Mouse (Mus musculus) embryonic stem cell, embryonic (primary cell): ENCODE data around the gene Fbxo44.

ENCODE experiments used
- CTCF ChIA-PET, 4 experiments: fragments of 300-600 bp in 2 of 4; fragments of 350-600 bp in 2 of 4; sonication (Branson Sonifier 250); formaldehyde crosslinking; loops; one replicate each; lab custom pipeline; 2022; ENCODE audit warnings: inconsistent platforms in 2 of 4; lab: Charles Lee
- POLR2A ChIA-PET, 4 experiments: fragments of 300-600 bp in 2 of 4; fragments of 350-600 bp in 2 of 4; sonication (Branson Sonifier 250); formaldehyde crosslinking; loops; one replicate each; lab custom pipeline; 2022; ENCODE audit warnings: antibody characterized with exemption in 4 of 4, inconsistent platforms in 1 of 4; lab: Charles Lee

Gene Fbxo44

DNA sequence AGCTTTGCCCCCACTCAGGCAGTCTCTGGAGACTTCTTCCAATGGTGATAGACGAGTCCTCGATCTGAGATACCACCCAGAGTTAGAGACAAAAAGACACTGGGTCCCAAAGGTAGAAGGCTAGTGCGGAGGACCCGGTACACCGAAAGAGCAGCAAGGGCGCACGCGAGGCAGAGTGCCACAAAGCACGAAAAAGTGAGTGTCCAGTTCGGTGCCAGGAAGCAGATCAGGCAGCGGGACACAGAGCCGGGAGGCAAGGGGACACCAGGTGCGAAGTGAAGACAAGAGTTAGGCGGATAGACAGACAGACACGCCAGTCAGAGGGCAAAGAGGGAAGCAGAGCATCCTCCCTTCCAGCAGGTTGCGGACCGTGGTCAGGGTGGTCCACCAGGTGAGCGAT, 30.1 kb downstream of the Fbxo44 start, which contains the start of gene Mad2l2:
Gene Mad2l2, plus strand, starts transcription at position 252 of the 400 bp plus-strand sequence.
- ChIA-PET POLR2A (interaction anchor here (0.8 to 2.3 kb wide), 10 partner anchors 9 to 38 kb away, joined by 3 to 15 read pairs (median 5); partner anchors contain the start of genes Fbxo6 (in 2 of the 4), Fbxo2 (in 1 of the 4) and Fbxo44 (in 1 of the 4)), CTCF (interaction anchor here in 3 of 4 experiments (0.5 to 3.8 kb wide), 12 partner anchors 10 to 158 kb away, joined by 3 to 22 read pairs (median 4); partner anchors contain the start of genes Fbxo6 (in 3 of the 3) and Disp3 (in 1 of the 3))

GRCm38 (mm10) chr4:148128672-148129071, 31.6 kb downstream of the Fbxo44 start:
- CTCF ChIA-PET: interaction anchor here in 3 of 4 experiments (0.6 to 3.8 kb wide), 6 partner anchors 10 to 14 kb away, joined by 3 to 17 read pairs (median 5); no protein-coding TSS in a partner anchor
- POLR2A ChIA-PET: interaction anchor here in 1 of 4 experiments (1.3 to 2.1 kb wide), 2 partner anchors 23 to 25 kb away, joined by 4 to 8 read pairs; partner anchors contain the start of gene Fbxo6

GRCm38 (mm10) chr4:148128241-148128640, 32.0 kb downstream of the Fbxo44 start:
- ChIA-PET CTCF (interaction anchor here in 2 of 4 experiments (0.9 to 2.3 kb wide), 4 partner anchors 9 to 15 kb away, joined by 3 to 7 read pairs (median 5); no protein-coding TSS in a partner anchor), POLR2A (interaction anchor here in 1 of 4 experiments (1.3 kb wide), 1 partner anchor 26 kb away, joined by 4 read pairs; no protein-coding TSS in a partner anchor)

DNA sequence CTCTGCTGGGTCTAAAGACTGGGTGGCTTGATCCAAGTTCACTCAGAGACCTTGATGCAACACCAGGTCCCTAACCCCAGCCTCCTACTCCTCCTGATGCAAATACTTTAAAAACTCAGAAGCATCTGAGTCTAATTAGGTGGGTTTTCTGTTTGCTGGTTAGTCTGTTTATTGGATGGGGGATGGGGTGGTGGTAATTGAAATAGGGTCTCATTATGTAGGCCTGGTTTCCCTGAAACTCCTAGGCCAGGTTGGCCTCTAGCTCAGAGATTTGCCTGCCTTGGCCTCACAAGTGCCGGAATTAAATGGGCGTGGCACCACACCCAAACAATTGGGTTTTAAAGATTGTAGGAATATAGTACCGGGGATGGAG, 37.6 kb downstream of the Fbxo44 start:
- ChIA-PET CTCF (interaction anchor here in 1 of 4 experiments (0.7 to 2.1 kb wide), 8 partner anchors 9 to 468 kb away, joined by 3 to 7 read pairs (median 4); partner anchors contain the start of gene Srm), POLR2A (interaction anchor here in 3 of 4 experiments (0.6 to 2.1 kb wide), 10 partner anchors 10 to 158 kb away, joined by 3 to 9 read pairs (median 4); partner anchors contain the start of genes Fbxo2 (in 2 of the 3), Fbxo44 (in 2 of the 3) and Fbxo6 (in 2 of the 3))

DNA sequence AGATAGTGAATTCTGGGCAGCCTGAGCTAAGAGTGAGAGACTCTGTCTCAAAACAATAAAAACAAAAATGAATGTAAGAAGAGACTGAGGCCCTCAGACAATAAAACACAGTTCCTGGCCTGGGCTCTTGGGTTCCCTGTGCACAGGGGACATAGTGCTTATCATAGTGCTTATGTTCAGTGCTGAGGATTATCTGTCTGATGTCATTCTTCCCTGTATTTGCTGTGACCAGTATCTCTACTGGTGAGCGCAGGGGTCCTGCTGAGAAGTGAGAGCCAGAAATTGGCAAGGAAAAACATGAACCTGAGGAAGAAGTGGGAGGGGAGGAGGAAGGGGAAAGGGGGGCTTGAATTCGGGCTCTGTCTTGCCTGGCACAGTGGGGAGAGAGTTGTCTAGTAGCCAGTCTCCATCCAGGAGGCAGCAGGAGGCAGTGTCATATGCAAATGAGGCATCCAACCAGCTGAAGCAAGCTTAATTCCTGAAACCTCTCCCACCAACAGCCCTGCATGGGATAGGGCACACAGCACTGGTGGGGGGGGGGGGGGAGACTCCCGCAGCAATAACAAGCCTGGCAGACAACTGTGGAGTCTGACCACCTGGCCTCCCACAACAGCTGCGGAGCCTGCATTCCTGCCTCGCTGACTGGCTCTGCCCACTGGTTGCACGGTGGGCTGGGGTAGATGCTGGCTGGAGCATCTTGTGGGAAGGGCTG, 38.1 kb downstream of the Fbxo44 start:
- ChIA-PET POLR2A (interaction anchor here in 3 of 4 experiments (1.1 to 2.1 kb wide), 10 partner anchors 10 to 158 kb away, joined by 3 to 9 read pairs (median 4); partner anchors contain the start of genes Fbxo6 (in 2 of the 3), Fbxo2 (in 1 of the 3) and Fbxo44 (in 1 of the 3)), CTCF (interaction anchor here in 3 of 4 experiments (0.6 to 2.1 kb wide), 11 partner anchors 10 to 469 kb away, joined by 3 to 8 read pairs (median 3); partner anchors contain the start of gene Srm (in 1 of the 3))

- ChIA-PET POLR2A (interaction anchor here in 1 of 4 experiments (1.2 kb wide), 1 partner anchor 28 kb away, joined by 3 read pairs; no protein-coding TSS in a partner anchor), CTCF (interaction anchor here in 2 of 4 experiments (0.9 to 1.4 kb wide), 2 partner anchors 42 to 470 kb away, joined by 3 read pairs; partner anchors contain the start of gene Srm (in 1 of the 2))
These were observed 38.9 kb downstream of the Fbxo44 start for GRCm38 (mm10) chr4:148121362-148121761.

- ChIA-PET POLR2A (interaction anchor here in 2 of 4 experiments (0.5 to 0.7 kb wide), 2 partner anchors 20 to 147 kb away, joined by 3 to 5 read pairs; no protein-coding TSS in a partner anchor), CTCF (interaction anchor here in 2 of 4 experiments (0.6 to 6.6 kb wide), 2 partner anchors 47 to 483 kb away, joined by 3 to 192 read pairs; no protein-coding TSS in a partner anchor)
These were observed 39.7 kb downstream of the Fbxo44 start for GRCm38 (mm10) chr4:148120555-148120954.

DNA sequence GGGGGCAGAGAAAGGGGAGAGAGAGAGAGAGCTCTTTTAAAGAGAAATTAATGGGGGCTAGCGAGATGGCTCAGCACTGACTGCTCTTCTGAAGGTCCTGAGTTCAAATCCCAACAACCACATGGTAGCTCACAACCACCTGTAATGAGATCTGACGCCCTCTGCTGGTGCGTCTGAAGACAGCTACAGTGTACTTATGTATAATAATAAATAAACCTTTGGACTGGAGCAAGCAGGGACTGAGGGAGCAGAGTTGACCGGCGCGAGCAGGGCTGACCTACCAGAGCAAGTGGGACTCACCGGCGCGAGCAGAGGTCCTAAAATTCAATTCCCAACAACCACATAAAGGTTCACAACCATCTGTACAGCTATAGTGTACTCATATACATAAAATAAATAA, 40.7 kb downstream of the Fbxo44 start:
- ChIA-PET CTCF (interaction anchor here (0.6 to 6.6 kb wide), 18 partner anchors 9 to 316 kb away, joined by 3 to 192 read pairs (median 4); partner anchors contain the start of genes Disp3 (in 1 of the 4), Fbxo2 (in 1 of the 4), Fbxo44 (in 1 of the 4) and Fbxo6 (in 1 of the 4)), POLR2A (interaction anchor here in 3 of 4 experiments (0.5 to 1.5 kb wide), 7 partner anchors 11 to 160 kb away, joined by 3 to 5 read pairs (median 3); no protein-coding TSS in a partner anchor)

GRCm38 (mm10) chr4:148117392-148117791, 42.9 kb downstream of the Fbxo44 start:
- CTCF ChIA-PET: interaction anchor here (0.6 to 6.6 kb wide), 30 partner anchors 9 to 312 kb away, joined by 3 to 192 read pairs (median 6); partner anchors contain the start of genes Disp3 (in 2 of the 4), Fbxo6 (in 2 of the 4), Draxin (in 1 of the 4) and Fbxo2 (in 1 of the 4)
- POLR2A ChIA-PET: interaction anchor here in 2 of 4 experiments (0.6 to 1.8 kb wide), 6 partner anchors 24 to 79 kb away, joined by 3 to 8 read pairs (median 4); partner anchors contain the start of genes Clcn6 (in 1 of the 2), Fbxo6 (in 1 of the 2) and Mthfr (in 1 of the 2)

DNA sequence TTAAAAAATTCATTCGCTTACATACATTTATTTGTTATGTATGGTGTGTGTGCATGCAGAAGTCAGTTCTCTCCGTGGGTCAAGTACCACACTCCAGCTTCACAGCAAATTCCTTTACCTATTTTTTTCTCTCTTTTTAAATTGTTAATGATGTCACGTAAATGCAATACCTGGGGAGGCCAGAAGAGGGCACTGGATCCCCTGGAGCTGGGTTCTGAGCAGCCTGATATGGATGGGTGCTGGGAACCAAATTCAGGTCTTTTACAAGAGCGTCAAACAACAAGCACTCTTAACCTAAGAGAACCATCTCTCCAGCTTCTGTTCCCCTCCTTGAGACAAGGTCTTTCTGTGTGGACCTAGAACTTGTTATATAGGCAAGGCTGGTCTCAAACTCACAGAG, 43.6 kb downstream of the Fbxo44 start:
- POLR2A ChIA-PET: interaction anchor here in 2 of 4 experiments (0.8 to 2.7 kb wide), 14 partner anchors 9 to 78 kb away, joined by 3 to 15 read pairs (median 3); partner anchors contain the start of genes Fbxo2 (in 2 of the 2), Clcn6 (in 1 of the 2), Fbxo44 (in 1 of the 2) and Fbxo6 (in 1 of the 2)
- CTCF ChIA-PET: interaction anchor here (0.6 to 6.6 kb wide), 46 partner anchors 8 to 171 kb away, joined by 3 to 192 read pairs (median 6); partner anchors contain the start of genes Disp3 (in 4 of the 4), Draxin (in 2 of the 4), Fbxo2 (in 2 of the 4) and Fbxo44 (in 2 of the 4)

DNA sequence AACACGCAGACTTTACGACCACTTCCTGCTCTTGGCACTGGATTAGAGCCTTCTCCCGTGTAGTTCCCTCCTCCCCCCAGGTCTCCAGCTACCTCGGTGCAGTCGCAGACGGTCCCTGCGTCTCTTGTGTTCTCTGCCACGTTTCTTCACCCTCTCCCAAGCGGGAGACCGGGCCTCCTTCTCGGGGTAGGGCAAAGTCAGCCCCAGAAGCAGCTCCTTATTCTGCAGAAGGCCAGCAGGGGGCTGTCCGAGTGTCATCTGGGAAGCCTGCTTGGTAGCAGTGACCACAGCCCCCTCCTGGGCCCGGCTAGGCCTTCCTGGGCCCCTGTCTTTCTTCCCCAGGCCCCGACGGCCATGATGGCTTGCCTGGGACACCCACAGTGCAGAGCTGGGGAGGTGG, 44.8 kb downstream of the Fbxo44 start:
- ChIA-PET POLR2A (interaction anchor here in 3 of 4 experiments (0.6 to 2.7 kb wide), 22 partner anchors 15 to 172 kb away, joined by 3 to 15 read pairs (median 4); partner anchors contain the start of genes Fbxo2 (in 2 of the 3), Fbxo44 (in 2 of the 3), Disp3 (in 1 of the 3) and Nppb (in 1 of the 3)), CTCF (interaction anchor here (0.5 to 6.6 kb wide), 103 partner anchors 7 to 489 kb away, joined by 3 to 192 read pairs (median 5); partner anchors contain the start of genes Disp3 (in 4 of the 4), Fbxo2 (in 4 of the 4), Fbxo6 (in 4 of the 4) and Fbxo44 (in 3 of the 4))

DNA sequence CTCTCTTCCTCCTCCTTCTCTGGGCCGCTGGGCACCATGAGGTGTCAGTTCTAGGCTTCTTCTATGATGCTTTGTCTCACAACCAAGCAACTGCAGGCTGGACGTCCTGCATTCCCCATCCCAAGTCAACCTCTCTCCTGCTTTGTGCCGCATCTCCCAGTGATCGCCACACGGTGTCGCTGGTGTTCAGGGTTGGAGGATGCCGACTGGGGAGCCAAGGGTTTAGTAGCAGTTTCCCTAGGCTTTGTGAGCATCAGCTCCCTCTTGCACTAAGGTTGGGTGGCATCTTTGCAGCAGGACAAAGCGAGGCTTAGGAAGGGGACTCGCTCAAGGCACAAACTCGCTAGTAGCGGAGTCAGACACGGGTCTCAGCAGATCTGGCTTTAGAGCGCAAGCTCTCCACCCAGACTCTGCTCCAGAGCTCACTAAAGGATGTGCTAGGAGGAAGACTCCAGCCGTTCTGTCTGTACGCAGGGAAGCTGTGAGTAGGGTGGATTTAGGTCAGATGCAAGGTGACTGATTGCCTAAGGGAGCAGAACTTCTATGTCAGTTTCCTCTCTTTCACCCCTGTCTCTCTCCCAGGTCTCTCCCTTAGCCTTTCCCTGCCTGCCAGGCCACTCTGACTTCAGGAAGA, 45.4 kb downstream of the Fbxo44 start:
- ChIA-PET POLR2A (interaction anchor here in 3 of 4 experiments (0.6 to 2.7 kb wide), 23 partner anchors 15 to 173 kb away, joined by 3 to 15 read pairs (median 4); partner anchors contain the start of genes Fbxo2 (in 2 of the 3), Fbxo44 (in 2 of the 3), Disp3 (in 1 of the 3) and Nppb (in 1 of the 3)), CTCF (interaction anchor here (0.5 to 6.6 kb wide), 96 partner anchors 7 to 489 kb away, joined by 3 to 192 read pairs (median 5); partner anchors contain the start of genes Disp3 (in 4 of the 4), Fbxo2 (in 4 of the 4), Fbxo6 (in 4 of the 4) and Fbxo44 (in 3 of the 4))

GRCm38 (mm10) chr4:148112519-148112918, 47.8 kb downstream of the Fbxo44 start:
- CTCF ChIA-PET: interaction anchor here in 3 of 4 experiments (0.7 to 1.4 kb wide), 5 partner anchors 14 to 356 kb away, joined by 3 to 4 read pairs (median 3); no protein-coding TSS in a partner anchor
- POLR2A ChIA-PET: interaction anchor here in 1 of 4 experiments (0.7 kb wide), 1 partner anchor 10 kb away, joined by 3 read pairs; no protein-coding TSS in a partner anchor

- ChIA-PET POLR2A (interaction anchor here in 3 of 4 experiments (0.6 to 3.1 kb wide), 8 partner anchors 9 to 179 kb away, joined by 3 to 17 read pairs (median 4); partner anchors contain the start of gene Disp3 (in 1 of the 3)), CTCF (interaction anchor here in 2 of 4 experiments (0.6 to 3.2 kb wide), 2 partner anchors 8 to 9 kb away, joined by 4 to 19 read pairs; no protein-coding TSS in a partner anchor)
These were observed 51.1 kb downstream of the Fbxo44 start for GRCm38 (mm10) chr4:148109215-148109614.

DNA sequence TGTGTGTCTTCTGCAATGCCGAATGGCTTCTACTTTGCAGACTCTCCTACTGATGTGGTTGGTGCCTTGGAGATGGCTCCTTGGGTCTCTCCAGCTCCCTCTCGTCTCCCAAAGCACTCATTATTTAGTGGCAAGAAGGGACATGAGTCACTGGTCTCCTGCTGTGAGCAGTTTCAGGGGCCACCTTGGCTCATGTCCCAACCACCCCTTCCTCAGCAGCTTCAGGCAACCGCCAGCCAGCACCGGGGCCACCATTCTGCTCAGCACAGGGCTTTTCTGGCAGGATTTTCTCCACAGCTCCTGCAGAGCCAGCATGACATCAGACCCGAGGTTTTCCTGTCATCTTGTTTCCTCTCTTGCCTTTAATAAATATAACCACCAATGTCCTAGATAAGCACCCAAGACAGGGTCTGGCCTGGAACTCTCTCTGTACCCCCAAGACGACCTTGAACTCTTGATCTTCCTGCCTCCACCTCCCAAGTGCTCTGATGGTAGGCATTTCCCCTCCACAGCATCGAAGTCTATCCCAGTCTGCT, 51.6 kb downstream of the Fbxo44 start:
- POLR2A ChIA-PET: interaction anchor here in 3 of 4 experiments (0.6 to 3.1 kb wide), 19 partner anchors 9 to 179 kb away, joined by 3 to 17 read pairs (median 4); partner anchors contain the start of genes Disp3 (in 1 of the 3) and Fbxo6 (in 1 of the 3)
- CTCF ChIA-PET: interaction anchor here in 2 of 4 experiments (1.0 to 3.2 kb wide), 7 partner anchors 8 to 55 kb away, joined by 3 to 19 read pairs (median 3); partner anchors contain the start of genes Agtrap (in 1 of the 2) and Fbxo6 (in 1 of the 2)
